Mouse (Mus musculus): ENCODE measurements around the gene Trip12. TPM values are rescaled to one million over a fixed set of nuclear protein-coding genes. Genes with fewer than 3 reads are reported as not detected.

Trip12 gene
- 100 to 1,000 TPM; 218 to 235 TPM for total RNA-seq (2021)

- DNase-seq, result no peak
- intact Hi-C loops (cut with DNase I), result no loop called here
These were observed at the start of gene Trip12 for GRCm38 (mm10) chr1:84840018-84840664. Gene Trip12 (minus strand): TSS chr1:84840516.

GRCm38 (mm10) chr1:84890005-84890393 lies 49.7 kb upstream of the Trip12 start:
- intact Hi-C loops (cut with DNase I), result no loop called here
- DNase-seq, result peak; percentile 5

- intact Hi-C loops (cut with DNase I), result no loop called here
- no peak for DNase-seq
These were observed 49.2 kb upstream of the Trip12 start for GRCm38 (mm10) chr1:84889330-84890004.

GRCm38 (mm10) chr1:84885921-84886320 lies 45.6 kb upstream of the Trip12 start:
- intact Hi-C loops (cut with DNase I), result no loop called here
- DNase-seq, result no peak

GRCm38 (mm10) chr1:84885174-84885573 lies 44.9 kb upstream of the Trip12 start:
- intact Hi-C loops (cut with DNase I), result no loop called here
- DNase-seq, result no peak

DNA sequence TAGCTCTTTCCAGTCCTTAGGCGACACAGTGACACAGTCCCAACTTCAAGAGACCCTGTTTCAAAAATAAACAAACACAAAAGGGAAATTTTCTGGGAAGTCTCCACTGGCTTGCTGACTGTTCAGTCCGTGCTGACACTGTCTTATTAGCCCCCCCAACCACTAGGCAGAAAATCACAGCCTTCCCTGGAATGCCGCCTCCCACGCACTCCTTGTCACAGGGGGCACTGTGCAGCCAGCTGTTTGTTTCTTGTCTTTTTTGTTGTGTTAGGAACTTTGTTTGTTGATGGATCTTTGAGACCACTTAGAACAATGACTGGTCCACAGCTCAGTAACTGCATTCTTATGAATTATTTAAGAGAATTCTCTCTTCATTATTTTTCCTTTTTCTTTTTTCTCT lies 43.6 kb upstream of the Trip12 start:
- intact Hi-C loops (cut with DNase I), result no loop called here
- no peak for DNase-seq

DNA sequence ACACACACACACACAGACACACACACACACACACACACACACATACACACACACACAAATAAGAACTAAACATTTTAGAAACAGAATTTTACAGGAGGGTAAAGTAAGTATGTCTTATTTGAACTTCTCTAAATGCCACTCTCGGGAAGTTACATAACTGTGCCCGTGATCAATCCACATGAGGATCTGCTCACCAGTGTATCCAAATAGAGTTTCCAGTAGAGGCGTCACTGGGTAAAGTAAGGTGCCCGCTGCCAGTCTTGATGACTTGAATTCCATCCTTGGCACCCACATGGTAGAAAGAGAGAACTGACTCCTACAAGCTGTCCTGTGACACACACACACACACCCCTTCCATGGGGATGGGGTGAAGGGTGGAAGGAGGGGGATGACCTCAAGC lies 42.6 kb upstream of the Trip12 start:
- intact Hi-C loops (cut with DNase I), result no loop called here
- DNase-seq, result no peak

- no peak for DNase-seq
- intact Hi-C loops (cut with DNase I), result no loop called here
These were observed 41.8 kb upstream of the Trip12 start for GRCm38 (mm10) chr1:84882066-84882532.

GRCm38 (mm10) chr1:84881248-84882065 lies 41.1 kb upstream of the Trip12 start:
- intact Hi-C loops (cut with DNase I), result no loop called here
- DNase-seq, result no peak

- DNase-seq, result no peak
- intact Hi-C loops (cut with DNase I), result no loop called here
These were observed 39.3 kb upstream of the Trip12 start for GRCm38 (mm10) chr1:84879571-84880120.

DNA sequence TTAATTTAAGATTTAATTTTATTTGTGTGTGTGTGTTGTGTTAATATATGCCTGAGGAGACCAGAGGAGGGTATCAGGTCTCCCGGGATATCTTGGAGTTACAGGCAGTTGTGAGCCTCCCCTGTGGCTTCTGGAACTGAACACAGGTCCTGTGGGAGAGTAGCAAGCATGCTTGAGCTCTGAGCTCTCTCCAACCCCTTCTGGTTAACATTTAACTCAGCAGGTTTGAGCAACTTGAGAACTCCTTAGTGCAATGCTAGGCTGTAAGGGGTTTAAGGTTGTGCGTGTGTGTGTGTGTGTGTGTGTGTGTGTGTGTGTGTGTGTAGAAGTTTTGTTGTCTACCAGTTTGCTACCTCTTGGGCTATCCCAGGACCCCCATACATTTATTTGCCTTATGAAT lies 37.3 kb upstream of the Trip12 start:
- intact Hi-C loops (cut with DNase I), result no loop called here

DNA sequence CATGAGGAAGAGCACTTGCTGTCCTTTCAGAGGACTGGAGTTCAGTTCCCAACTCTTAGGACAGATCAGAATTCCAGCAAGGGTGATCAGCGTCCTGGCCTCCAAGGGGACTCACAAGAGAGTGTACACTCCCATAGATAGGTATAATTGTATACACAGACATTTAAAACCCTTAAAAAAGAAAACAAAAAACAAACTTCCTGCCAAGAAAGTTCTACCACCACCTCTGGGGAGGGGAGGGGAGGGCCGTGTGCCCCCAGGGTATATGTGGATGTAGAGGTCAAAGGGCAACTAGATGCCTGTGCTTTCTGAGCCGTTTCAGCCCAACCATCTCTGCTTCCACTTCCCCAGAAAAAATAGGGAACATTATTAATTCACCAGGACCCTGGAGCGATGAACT lies 32.6 kb upstream of the Trip12 start:
- intact Hi-C loops (cut with DNase I), result no loop called here
- no peak for DNase-seq

More for the DNA sequence above, 37.3 kb upstream of the Trip12 start:
- no peak for DNase-seq

DNA sequence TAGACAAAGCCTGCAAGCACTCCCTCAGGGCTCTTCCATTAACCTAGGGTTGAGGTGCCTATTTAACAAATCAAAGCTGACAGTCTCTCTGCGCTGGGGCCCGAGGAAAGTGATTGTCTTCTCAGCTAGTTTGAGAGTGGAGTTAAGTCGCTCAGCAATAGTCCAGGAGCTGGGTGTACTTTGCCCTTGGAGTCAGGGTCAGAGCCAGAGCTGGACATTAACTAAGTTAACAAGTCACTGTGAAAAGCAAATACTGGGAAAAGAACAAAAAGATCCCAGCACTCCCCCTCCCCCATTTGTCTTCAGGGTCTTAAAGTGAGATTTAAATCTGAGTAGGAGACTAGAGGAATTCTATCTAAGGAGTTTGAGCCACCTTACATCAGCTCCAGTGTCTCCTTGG lies 31.8 kb upstream of the Trip12 start:
- DNase-seq, result no peak
- intact Hi-C loops (cut with DNase I), result no loop called here

GRCm38 (mm10) chr1:84871131-84871530 lies 30.8 kb upstream of the Trip12 start:
- intact Hi-C loops (cut with DNase I), result no loop called here
- DNase-seq, result no peak

DNA sequence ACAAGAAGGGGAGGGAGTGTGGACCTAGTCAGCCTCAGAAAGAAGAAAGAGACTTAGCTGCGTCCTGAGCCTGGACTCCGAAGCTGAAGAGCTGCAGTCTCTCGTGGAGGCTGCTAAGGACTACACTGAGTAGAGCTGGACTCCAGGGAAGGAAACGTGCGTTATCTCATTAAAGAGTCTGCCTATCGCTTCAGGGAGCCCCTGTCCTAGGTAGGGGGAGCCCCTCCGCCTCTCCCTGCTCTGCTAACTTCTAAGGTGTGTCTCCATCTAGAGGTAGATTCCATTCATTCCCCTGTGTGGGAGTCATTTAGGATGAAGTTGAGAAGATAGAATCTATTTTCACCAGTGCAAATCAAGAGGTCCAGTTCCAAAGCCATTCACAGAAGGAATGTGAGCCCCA lies 29.2 kb upstream of the Trip12 start:
- intact Hi-C loops (cut with DNase I), result no loop called here
- no peak for DNase-seq

DNA sequence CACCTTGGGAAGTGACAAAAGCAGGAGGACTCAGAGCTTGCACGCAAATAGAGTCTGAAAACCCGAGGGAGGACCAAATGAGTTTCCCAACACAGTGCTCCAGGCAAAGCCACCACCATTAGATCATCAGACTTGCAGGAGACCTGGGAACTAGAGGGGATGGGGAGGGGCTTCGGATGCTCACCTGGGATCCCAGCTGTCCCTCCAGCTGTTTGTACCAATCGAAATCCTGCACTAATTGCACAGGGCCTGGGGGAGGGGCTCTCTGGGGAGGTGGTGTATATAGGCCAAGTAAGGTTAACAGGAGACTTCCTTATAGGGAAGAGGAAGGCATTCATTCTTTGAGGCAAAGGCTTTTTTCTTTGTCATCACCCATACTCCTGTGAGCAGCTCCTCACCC lies 28.5 kb upstream of the Trip12 start:
- DNase-seq, result no peak
- intact Hi-C loops (cut with DNase I), result no loop called here

DNA sequence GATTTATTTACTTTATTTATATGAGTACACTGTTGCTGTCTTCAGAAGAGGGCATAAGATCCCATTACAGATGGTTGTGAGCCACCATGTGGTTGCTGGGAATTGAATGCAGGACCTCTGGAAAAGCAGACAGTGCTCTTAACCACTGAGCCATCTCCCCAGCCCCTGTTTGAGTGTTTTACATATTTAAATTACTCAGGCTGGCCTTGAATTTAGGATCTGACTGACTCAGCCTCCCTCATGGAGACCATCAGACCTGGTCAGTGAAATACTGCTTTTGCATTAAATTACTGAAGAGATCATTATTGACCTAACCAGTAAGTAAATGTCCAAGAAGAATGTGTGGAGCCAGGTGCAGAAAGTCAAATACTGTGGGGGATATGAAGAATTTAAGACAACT lies 28.0 kb upstream of the Trip12 start:
- intact Hi-C loops (cut with DNase I), result no loop called here

GRCm38 (mm10) chr1:84866706-84867230 lies 26.5 kb upstream of the Trip12 start:
- no peak for DNase-seq
- intact Hi-C loops (cut with DNase I), result no loop called here

More for the DNA sequence above, 28.0 kb upstream of the Trip12 start:
- no peak for DNase-seq

DNA sequence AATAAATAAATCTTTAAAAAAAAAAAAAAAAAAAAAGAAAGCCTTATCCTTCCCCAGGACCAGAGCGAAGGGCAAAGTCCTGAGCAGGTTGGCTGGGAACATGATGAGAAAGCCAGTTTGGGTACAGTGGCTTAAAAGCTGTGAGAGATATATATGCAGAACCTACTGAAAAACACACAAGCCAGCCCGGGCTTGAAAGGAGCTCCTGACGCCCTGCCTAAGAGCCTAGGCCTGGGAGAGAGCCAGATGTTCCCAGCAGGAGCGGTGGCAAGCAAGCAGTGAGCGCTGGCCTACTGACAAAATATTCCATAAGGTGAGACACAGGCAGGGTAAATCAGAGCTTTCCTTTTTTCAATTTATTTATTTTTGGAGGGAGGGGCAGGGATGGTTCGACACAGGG lies 25.9 kb upstream of the Trip12 start:
- intact Hi-C loops (cut with DNase I), result no loop called here
- DNase-seq, result no peak

DNA sequence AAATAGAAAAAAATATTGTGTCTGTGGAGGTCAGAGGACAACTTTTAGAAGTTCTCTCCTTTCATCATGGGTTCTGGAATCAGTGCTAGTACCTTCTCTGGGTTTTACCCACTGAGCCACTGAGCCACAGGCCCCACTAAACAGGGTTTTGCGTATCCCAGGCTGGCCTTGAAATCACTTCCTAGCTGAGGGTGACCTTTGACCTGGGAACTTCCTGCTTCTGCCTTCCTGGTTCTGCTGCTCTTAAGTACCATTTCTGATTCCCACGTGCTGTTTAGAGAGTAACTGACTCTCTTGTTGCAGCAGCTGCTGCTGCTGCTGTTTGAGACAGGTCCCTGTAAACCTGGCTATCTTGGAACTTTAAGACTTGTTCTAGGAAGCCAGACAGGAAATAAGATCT lies 24.3 kb upstream of the Trip12 start:
- DNase-seq, result no peak
- intact Hi-C loops (cut with DNase I), result no loop called here

- DNase-seq, result no peak
- intact Hi-C loops (cut with DNase I), result no loop called here
These were observed 20.9 kb upstream of the Trip12 start for GRCm38 (mm10) chr1:84861255-84861630.
